Mouse (Mus musculus): ENCODE measurements around the gene Aldoc.

- no peak for TF ChIP-seq TAL1 (IDR thresholded peaks at IDR 0.05; ENCODE audit: low read length)
- TF ChIP-seq GATA1 (IDR thresholded peaks at IDR 0.05; ENCODE audit: low read length) = no peak
Measured at GRCm38 (mm10) chr11:78360125-78360788, 37.5 kb downstream of the Aldoc start.
